Mouse (Mus musculus): ENCODE data around the gene Caprin1.

Caprin1 gene

GRCm38 (mm10) chr2:103797491-103798009 lies at the start of gene Caprin1:
Caprin1 (minus strand) TSS chr2:103797649.
- DNase-seq (ENCODE audit: low spot score) = peak; percentile 90

DNA sequence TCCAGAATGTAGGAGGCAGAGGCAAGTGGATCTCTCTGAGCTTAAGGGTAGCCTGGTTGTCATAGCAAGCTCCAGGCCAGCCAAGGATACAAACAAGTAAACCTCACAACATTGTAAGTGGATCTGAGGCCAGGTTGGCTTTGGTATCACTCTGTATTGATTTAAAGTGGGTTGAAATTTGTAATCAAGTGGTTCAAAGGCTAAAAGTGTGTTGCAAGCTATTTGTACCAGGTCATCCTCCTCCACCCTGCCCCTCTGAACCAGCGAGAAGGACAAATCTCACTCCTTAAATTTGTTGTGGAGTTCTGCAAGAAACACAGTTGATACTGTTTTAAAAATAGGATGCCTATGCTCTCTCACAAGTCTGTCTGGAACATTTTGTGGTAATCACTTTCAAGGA lies 49.4 kb upstream of the Caprin1 start:
- DNase-seq (ENCODE audit: low spot score) = no peak

GRCm38 (mm10) chr2:103846271-103846670 lies 48.8 kb upstream of the Caprin1 start:
- no peak for DNase-seq (ENCODE audit: low spot score)

DNA sequence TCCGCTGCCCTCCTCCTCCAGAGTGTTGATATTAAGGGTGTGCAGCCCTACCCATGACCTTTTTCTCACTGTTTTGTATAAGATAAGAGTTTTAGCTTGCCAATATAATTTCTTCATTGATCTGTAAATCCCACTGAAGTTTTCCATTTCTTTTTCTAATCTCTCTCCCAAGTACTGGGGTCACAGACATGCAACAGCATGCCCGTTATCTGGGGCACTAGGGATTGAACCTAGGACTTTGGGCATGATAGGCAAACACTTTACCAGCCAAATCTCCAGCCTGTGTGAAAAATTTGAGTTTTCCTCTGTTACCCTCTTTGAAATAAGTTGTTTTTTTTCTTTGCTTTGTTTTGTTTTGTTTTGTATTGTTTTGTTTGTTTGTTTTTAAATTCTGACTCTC lies 46.6 kb upstream of the Caprin1 start:
- DNase-seq (ENCODE audit: low spot score) = no peak

GRCm38 (mm10) chr2:103843321-103843720 lies 45.9 kb upstream of the Caprin1 start:
- DNase-seq (ENCODE audit: low spot score) = no peak

DNA sequence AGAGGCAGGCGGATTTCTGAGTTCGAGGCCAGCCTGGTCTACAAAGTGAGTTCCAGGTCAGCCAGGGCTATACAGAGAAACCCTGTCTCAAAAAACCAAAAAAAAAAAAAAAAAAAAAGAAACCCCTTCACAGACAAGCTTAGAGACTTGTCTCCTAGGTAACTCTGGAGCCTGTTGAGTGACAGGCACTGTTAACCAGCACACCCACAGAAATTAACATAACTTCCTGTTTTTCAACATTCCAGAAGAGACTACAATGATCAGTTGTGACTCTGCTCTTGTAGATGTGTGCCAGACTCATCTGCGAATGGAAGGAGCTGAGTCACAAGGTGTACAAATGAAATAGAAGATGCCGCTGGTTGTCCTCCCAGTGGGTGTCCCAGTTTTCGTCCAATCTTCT lies 44.9 kb upstream of the Caprin1 start:
- DNase-seq (ENCODE audit: low spot score) = no peak

DNA sequence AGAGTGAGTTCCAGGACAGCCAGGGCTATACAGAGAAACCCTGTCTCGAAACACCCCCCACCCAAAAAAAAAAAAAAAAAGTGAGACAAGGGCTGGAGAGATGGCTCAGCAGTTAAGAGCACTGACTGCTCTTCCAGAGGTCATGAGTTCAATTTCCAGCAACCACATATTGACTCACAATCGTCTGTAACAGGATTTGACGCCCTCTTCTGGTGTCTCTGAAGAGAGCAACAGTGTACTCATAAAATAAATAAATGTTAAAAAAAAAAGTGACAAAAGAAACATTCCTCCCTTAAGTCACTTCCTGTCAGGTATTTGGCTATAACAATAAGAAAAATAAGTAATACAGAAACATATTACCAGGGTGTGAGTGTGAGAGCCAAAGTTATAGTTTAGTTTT lies 41.0 kb upstream of the Caprin1 start:
- no peak for DNase-seq (ENCODE audit: low spot score)

DNA sequence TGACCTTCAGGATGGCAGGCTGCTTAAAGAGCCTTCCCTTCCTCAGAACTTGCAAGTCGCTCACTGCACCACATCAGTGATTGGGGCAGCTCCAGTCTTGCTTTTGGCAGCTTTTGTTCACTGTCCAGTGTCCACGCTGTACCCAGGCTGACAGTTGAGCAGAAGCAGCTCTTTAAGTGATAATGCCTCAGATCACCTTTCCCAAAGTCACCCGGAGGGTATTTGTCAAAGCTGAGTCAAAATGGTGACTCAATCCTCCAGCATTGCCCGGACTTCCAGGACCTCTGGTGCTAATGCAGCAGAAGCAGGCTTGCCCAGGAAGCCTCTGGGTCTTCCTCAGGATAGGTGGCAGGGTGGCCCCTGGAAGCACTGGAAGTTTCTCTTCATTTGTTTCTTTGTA lies 39.7 kb upstream of the Caprin1 start:
- DNase-seq (ENCODE audit: low spot score) = no peak

- no peak for DNase-seq (ENCODE audit: low spot score)
These were observed 38.4 kb upstream of the Caprin1 start for GRCm38 (mm10) chr2:103835614-103836395.

- no peak for DNase-seq (ENCODE audit: low spot score)
These were observed 36.5 kb upstream of the Caprin1 start for GRCm38 (mm10) chr2:103833816-103834445.

GRCm38 (mm10) chr2:103832899-103833298 lies 35.5 kb upstream of the Caprin1 start:
- DNase-seq (ENCODE audit: low spot score) = no peak

DNA sequence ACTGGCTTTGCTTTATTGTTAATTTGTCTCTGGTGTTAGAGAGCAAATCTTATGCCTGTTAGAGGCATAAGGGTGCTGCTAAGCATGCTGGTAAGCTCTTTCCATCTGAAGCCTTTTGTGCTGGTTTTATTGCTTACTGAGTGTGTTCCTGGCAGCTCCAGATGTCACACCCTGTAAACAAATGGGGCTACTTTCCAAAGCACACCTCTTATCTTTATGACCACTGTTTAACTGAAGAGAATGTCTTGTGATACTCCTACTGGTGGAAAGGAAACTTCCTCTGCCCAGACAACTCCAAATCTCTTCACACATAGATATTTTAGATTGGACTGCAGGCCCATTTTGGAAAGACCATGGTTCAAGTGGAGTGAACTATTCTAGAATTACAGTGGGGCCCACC lies 31.5 kb upstream of the Caprin1 start:
- no peak for DNase-seq (ENCODE audit: low spot score)

- no peak for DNase-seq (ENCODE audit: low spot score)
These were observed 27.5 kb upstream of the Caprin1 start for GRCm38 (mm10) chr2:103824916-103825315.

DNA sequence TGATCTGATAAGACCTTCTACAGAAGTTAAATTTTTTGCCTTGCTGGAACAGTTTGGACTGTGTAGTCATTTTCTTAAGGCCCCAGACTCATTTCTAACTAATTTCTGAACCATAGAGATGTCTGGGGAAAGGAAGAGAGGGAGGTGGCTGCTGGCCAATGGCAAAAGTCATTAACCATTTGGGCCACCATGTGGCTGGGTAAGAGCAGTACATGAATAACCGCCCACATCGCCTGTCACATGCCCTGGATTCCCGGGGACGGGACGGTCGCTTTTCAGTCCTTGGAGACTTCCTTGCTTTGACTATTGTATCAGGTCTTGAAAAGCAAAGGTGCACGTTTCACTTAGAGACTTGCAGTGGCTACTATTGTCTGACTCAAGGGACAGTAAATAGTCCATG lies 25.1 kb upstream of the Caprin1 start:
- DNase-seq (ENCODE audit: low spot score) = no peak

- peak; percentile 45 for DNase-seq (ENCODE audit: low spot score)
These were observed 19.9 kb upstream of the Caprin1 start for GRCm38 (mm10) chr2:103817145-103817895.

DNA sequence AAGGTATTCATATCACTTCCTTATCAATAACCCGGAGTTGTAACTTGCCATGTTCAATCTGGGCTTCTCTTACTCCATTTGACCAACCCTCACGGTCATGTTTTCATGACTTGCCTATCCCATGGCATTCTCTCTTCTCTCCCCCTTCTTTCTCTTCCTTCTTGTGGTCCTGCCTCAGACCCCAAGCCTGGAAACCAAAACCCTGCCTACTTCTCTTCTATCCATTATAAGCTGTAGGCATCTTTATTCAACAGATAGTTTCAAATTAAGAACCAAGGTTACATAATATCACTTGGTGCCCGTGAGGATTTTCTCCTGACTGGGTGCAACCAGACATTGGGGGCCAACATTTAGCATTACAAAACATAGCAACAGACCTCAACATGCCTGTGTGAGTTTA lies 18.5 kb upstream of the Caprin1 start:
- no peak for DNase-seq (ENCODE audit: low spot score)

GRCm38 (mm10) chr2:103811465-103812191 lies 14.2 kb upstream of the Caprin1 start:
- DNase-seq (ENCODE audit: low spot score) = no peak

DNA sequence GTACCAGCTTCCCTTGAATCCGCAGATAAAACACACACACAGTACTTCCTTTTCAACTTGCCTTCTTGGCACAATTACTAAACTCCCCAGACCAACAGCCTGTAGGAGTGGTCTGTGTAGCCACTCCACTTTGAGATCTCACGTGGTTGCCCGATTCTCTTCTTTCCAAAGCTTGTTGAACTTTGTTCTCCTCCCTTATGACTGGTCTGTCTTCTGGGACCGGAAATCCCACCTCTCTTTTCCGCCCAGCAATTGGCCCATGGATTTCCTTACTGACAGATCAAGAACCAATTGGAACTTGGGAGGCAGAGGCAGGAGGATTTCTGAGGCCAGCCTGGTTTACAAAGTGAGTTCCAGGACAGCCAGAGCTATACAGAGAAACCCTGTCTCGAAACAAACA lies 13.0 kb upstream of the Caprin1 start:
- no peak for DNase-seq (ENCODE audit: low spot score)

DNA sequence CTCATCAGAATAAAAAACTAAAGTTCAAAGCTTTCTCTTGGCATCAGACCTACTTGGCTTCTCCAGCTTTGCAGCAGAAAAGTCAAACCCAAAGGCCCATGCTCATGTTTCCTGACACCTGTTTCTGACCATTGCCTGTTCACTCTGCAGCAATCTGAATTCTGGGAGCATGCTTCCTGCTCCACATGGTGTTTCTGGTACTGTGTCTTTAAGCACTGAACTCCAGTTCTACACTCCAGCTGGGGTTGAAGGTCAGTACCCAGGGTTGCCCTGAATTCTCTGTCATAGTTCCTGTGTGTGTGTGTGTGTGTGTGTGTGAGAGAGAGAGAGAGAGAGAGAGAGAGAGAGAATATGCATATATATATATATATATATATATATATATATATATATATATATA lies 11.0 kb upstream of the Caprin1 start:
- no peak for DNase-seq (ENCODE audit: low spot score)

DNA sequence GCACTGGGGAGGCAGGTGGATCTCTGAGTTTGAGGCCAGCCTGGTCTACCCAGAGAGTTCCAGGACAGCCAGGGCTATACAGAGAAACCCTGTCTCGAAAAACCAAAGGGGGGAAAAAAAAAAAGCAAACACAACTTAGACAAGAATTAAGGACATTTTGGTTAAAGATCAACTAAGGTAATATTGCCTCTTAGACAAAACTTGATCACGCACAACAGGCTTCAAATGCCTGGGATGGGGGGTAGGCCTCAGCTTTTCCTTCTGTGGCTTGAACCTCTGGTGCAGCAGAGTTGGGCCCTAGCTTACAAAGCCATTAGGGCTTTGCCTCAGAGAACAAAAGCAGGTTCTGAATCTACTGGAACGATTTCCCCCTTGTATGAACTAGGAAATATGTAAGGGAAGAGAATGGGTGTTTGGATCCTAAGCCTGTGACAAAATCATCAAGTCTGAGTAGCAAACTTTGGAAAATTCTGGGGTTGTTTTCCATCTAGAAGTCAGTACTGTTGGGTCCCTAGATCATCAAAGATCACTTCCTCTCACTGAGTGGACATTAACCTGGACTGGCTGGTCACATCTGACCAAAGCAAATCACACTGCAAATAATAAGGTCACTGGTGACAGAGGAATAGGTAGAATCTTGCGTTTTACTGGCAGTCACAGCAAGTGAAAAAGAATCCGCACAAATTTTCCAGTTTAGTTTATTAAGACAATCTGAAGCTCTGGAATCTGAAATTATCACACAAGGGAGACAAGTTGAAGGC lies 6.5 kb upstream of the Caprin1 start:
- DNase-seq (ENCODE audit: low spot score) = no peak

DNA sequence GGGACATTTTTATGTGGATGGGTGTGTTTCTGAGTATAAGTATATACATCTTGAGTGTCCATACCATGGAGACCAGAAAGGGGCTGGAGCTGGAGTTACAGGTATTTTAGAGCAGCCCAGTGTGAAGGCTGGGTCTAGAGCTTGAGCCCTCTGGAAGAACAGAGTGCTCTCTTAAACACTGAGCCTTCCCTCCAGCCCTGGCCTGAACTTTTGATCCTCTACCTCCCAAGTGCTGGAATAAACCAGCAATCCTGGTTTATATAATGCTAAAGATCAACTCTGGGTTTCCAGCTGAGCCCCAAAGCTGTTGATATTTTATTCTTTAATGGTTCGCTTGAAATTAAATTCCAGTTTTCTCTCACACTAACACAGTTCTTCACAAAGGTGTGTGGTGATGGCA lies 5.0 kb upstream of the Caprin1 start:
- DNase-seq (ENCODE audit: low spot score) = no peak

Data from ovary, adult 18-20 months (tissue).